Mouse (Mus musculus) midbrain, embryonic 14.5 days (tissue): ENCODE results near the gene Gm3045. TPM values are rescaled to one million over a fixed set of nuclear protein-coding genes. Genes with fewer than 3 reads are reported as not detected.

ENCODE experiments used
- polyA plus RNA-seq: library from polyadenylated mRNA; unstranded; fragments of >200 nt; fragmentation: Nextera tagmentation; extraction: Ambion mirVana; gene quantifications from 2 replicates; pipeline ENCODE4 v1.2.1, GENCODE M21; 2014

Gm3045 gene
- polyA plus RNA-seq, 1 experiment from 2014 or later = not detected

Other genes starting within 250 kb of the Gm3045 start
- gene Tifab, start 247.7 kb upstream of the Gm3045 start, polyA plus RNA-seq = 0.43 and 0.64 TPM in 2 replicates
- 3.6 and 8.9 TPM in 2 replicates for gene Neurog1, start 174.4 kb upstream of the Gm3045 start, polyA plus RNA-seq
- gene Cxcl14, start 130.0 kb upstream of the Gm3045 start, polyA plus RNA-seq = 10.2 and 11.2 TPM in 2 replicates
- 0.11 TPM in 1 of 2 replicates, not detected in the other for gene Slc25a48, start 11.8 kb downstream of the Gm3045 start, polyA plus RNA-seq
- not detected in 2 replicates for gene Il9, start 55.7 kb downstream of the Gm3045 start, polyA plus RNA-seq
- gene Fbxl21, start 95.9 kb downstream of the Gm3045 start, polyA plus RNA-seq = 3.3 and 3.7 TPM in 2 replicates
- not detected in 2 replicates for gene Lect2, start 121.9 kb downstream of the Gm3045 start, polyA plus RNA-seq
- gene Tgfbi, start 182.9 kb downstream of the Gm3045 start, polyA plus RNA-seq = 0.63 and 2.7 TPM in 2 replicates